Mouse (Mus musculus): ENCODE data around the gene Slc44a5. TPM values are rescaled to one million over a fixed set of nuclear protein-coding genes. Genes with fewer than 3 reads are reported as not detected.
"Not testable (repeated sequence)": the region's sequence is repeated elsewhere in the genome, so short reads cannot be mapped to it uniquely, and the experiment has no call there.

Slc44a5 gene
- polyA plus RNA-seq, 1 experiment, result 3.7 TPM

DNA sequence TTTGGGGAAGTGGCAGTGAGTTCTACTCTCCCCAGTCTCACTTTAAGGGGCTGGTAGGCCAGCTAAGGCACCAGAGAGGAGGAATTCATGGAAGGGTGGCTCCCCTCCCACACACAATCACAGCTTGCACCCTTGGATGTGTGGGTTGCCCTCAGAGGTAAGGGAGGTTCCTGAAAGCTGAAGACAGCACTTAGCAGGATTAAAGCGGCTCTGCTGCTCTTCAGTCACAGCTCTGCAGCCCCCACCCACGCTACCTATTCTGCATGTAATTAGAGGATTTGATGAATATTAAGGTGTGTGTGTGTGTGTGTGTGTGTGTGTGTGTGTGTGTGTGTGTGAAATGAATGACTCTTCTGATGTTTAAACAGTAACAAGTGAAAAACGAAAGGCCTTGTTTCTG is 163.3 kb downstream of the Slc44a5 start:
- Histone ChIP-seq H3K4me3 (ENCODE audit: control insufficient read depth, low read depth, low read length) (no peak overlapping the region), H3K27me3 (ENCODE audit: control insufficient read depth, insufficient read depth, low read length) (no peaks in the 10 kb centered on the region), H3K27ac (ENCODE audit: control insufficient read depth, insufficient read depth, low read depth, low read length) (no peak overlapping the region), H3K36me3 (ENCODE audit: control insufficient read depth, insufficient read depth, low read length) (no peaks in the 10 kb centered on the region), H3K4me1 (ENCODE audit: control insufficient read depth, insufficient read depth, low read length) (no peaks in the 10 kb centered on the region)
- TF ChIP-seq POLR2A (IDR thresholded peaks at IDR 0.05; ENCODE audit: control insufficient read depth, low read depth, low read length) (no peak), CTCF (IDR thresholded peaks at IDR 0.05; ENCODE audit: control insufficient read depth, insufficient read depth, insufficient replicate concordance, low read depth, low read length) (no peak)

- TF ChIP-seq POLR2A (IDR thresholded peaks at IDR 0.05; ENCODE audit: control insufficient read depth, low read depth, low read length) (no peak), CTCF (IDR thresholded peaks at IDR 0.05; ENCODE audit: control insufficient read depth, insufficient read depth, insufficient replicate concordance, low read depth, low read length) (no peak)
- H3K27me3 ChIP-seq (ENCODE audit: control insufficient read depth, insufficient read depth, low read length), result no peaks in the 10 kb centered on the region
- no peak overlapping the region for H3K4me3 ChIP-seq (ENCODE audit: control insufficient read depth, low read depth, low read length)
- no peak overlapping the region for H3K27ac ChIP-seq (ENCODE audit: control insufficient read depth, insufficient read depth, low read depth, low read length)
- H3K4me1 ChIP-seq (ENCODE audit: control insufficient read depth, insufficient read depth, low read length), result no peaks in the 10 kb centered on the region
- no peaks in the 10 kb centered on the region for H3K36me3 ChIP-seq (ENCODE audit: control insufficient read depth, insufficient read depth, low read length)
Measured at GRCm38 (mm10) chr3:154141346-154141745, 168.1 kb downstream of the Slc44a5 start.

GRCm38 (mm10) chr3:154142618-154143017 is 169.4 kb downstream of the Slc44a5 start:
- Histone ChIP-seq H3K27ac (ENCODE audit: control insufficient read depth, insufficient read depth, low read depth, low read length) (no peak overlapping the region), H3K4me3 (ENCODE audit: control insufficient read depth, low read depth, low read length) (no peak overlapping the region), H3K36me3 (ENCODE audit: control insufficient read depth, insufficient read depth, low read length) (no peaks in the 10 kb centered on the region), H3K4me1 (ENCODE audit: control insufficient read depth, insufficient read depth, low read length) (no peaks in the 10 kb centered on the region), H3K27me3 (ENCODE audit: control insufficient read depth, insufficient read depth, low read length) (no peaks in the 10 kb centered on the region)
- TF ChIP-seq POLR2A (IDR thresholded peaks at IDR 0.05; ENCODE audit: control insufficient read depth, low read depth, low read length) (no peak), CTCF (IDR thresholded peaks at IDR 0.05; ENCODE audit: control insufficient read depth, insufficient read depth, insufficient replicate concordance, low read depth, low read length) (no peak)

DNA sequence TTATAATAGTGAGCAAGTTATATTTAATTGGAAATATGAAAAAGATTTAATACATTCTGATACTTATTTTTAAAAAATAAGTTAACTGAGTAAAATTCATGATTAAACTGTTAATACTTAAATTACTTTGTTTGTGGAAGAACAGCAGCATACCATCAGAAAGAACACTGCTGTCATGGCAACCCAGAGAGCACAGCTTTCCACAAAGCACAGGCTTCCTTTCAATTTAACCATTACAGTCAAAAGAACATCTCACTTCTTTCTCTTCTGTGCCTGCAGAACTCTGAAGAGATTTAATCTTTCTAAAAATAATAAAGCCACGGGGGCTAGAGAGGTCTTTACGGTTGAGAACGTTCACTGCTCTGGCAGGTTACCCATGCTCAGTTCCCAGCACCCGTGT is 172.5 kb downstream of the Slc44a5 start:
- TF ChIP-seq POLR2A (IDR thresholded peaks at IDR 0.05; ENCODE audit: control insufficient read depth, low read depth, low read length), result no peak
- no peak for TF ChIP-seq CTCF (IDR thresholded peaks at IDR 0.05; ENCODE audit: control insufficient read depth, insufficient read depth, insufficient replicate concordance, low read depth, low read length)
- Histone ChIP-seq H3K36me3 (ENCODE audit: control insufficient read depth, insufficient read depth, low read length) (no peaks in the 10 kb centered on the region), H3K4me1 (ENCODE audit: control insufficient read depth, insufficient read depth, low read length) (no peaks in the 10 kb centered on the region), H3K27me3 (ENCODE audit: control insufficient read depth, insufficient read depth, low read length) (no peaks in the 10 kb centered on the region), H3K27ac (ENCODE audit: control insufficient read depth, insufficient read depth, low read depth, low read length) (no peak overlapping the region), H3K4me3 (ENCODE audit: control insufficient read depth, low read depth, low read length) (no peak overlapping the region)

- H3K4me3 ChIP-seq (ENCODE audit: control insufficient read depth, low read depth, low read length), result no peak overlapping the region
- H3K27ac ChIP-seq (ENCODE audit: control insufficient read depth, insufficient read depth, low read depth, low read length), result no peak overlapping the region
- H3K4me1 ChIP-seq (ENCODE audit: control insufficient read depth, insufficient read depth, low read length), result no peaks in the 10 kb centered on the region
- H3K27me3 ChIP-seq (ENCODE audit: control insufficient read depth, insufficient read depth, low read length), result no peaks in the 10 kb centered on the region
- no peaks in the 10 kb centered on the region for H3K36me3 ChIP-seq (ENCODE audit: control insufficient read depth, insufficient read depth, low read length)
- no peak for TF ChIP-seq POLR2A (IDR thresholded peaks at IDR 0.05; ENCODE audit: control insufficient read depth, low read depth, low read length)
- no peak for TF ChIP-seq CTCF (IDR thresholded peaks at IDR 0.05; ENCODE audit: control insufficient read depth, insufficient read depth, insufficient replicate concordance, low read depth, low read length)
Measured at GRCm38 (mm10) chr3:154149778-154150177, 176.5 kb downstream of the Slc44a5 start.

- H3K4me3 ChIP-seq (ENCODE audit: control insufficient read depth, low read depth, low read length); H3K36me3 ChIP-seq (ENCODE audit: control insufficient read depth, insufficient read depth, low read length); H3K4me1 ChIP-seq (ENCODE audit: control insufficient read depth, insufficient read depth, low read length); H3K27ac ChIP-seq (ENCODE audit: control insufficient read depth, insufficient read depth, low read depth, low read length); H3K27me3 ChIP-seq (ENCODE audit: control insufficient read depth, insufficient read depth, low read length): not testable (repeated sequence)
Measured at GRCm38 (mm10) chr3:154153541-154153940, 180.3 kb downstream of the Slc44a5 start.

DNA sequence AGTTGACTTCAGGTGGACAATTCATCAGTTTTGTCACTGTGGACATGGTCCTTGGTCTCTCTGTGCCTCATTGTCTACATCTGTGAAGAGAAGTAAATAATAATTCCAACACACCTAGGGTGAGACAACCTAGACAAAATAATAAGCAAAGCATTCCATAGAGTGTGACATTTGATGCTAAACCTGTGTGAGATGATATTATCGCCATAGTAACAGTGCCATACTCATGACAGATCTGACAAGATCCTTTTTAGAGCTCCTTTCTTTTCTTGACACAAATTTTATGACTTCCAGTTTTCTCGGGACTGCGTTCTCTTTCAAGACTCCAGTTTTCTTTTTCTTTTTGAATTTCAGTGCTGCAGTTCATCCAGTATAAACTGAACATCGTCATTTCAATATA is 192.6 kb downstream of the Slc44a5 start:
- Histone ChIP-seq H3K36me3 (ENCODE audit: control insufficient read depth, insufficient read depth, low read length) (no peaks in the 10 kb centered on the region), H3K4me3 (ENCODE audit: control insufficient read depth, low read depth, low read length) (no peak overlapping the region), H3K27me3 (ENCODE audit: control insufficient read depth, insufficient read depth, low read length) (no peaks in the 10 kb centered on the region), H3K27ac (ENCODE audit: control insufficient read depth, insufficient read depth, low read depth, low read length) (no peak overlapping the region), H3K4me1 (ENCODE audit: control insufficient read depth, insufficient read depth, low read length) (no peaks in the 10 kb centered on the region)
- TF ChIP-seq CTCF (IDR thresholded peaks at IDR 0.05; ENCODE audit: control insufficient read depth, insufficient read depth, insufficient replicate concordance, low read depth, low read length) (no peak), POLR2A (IDR thresholded peaks at IDR 0.05; ENCODE audit: control insufficient read depth, low read depth, low read length) (no peak)

- no peaks in the 10 kb centered on the region for H3K36me3 ChIP-seq (ENCODE audit: control insufficient read depth, insufficient read depth, low read length)
- no peak overlapping the region for H3K27ac ChIP-seq (ENCODE audit: control insufficient read depth, insufficient read depth, low read depth, low read length)
- no peak overlapping the region for H3K4me3 ChIP-seq (ENCODE audit: control insufficient read depth, low read depth, low read length)
- TF ChIP-seq POLR2A (IDR thresholded peaks at IDR 0.05; ENCODE audit: control insufficient read depth, low read depth, low read length), result no peak
- no peak for TF ChIP-seq CTCF (IDR thresholded peaks at IDR 0.05; ENCODE audit: control insufficient read depth, insufficient read depth, insufficient replicate concordance, low read depth, low read length)
- no peaks in the 10 kb centered on the region for H3K4me1 ChIP-seq (ENCODE audit: control insufficient read depth, insufficient read depth, low read length)
- H3K27me3 ChIP-seq (ENCODE audit: control insufficient read depth, insufficient read depth, low read length), result no peaks in the 10 kb centered on the region
Measured at GRCm38 (mm10) chr3:154171881-154172592, 198.8 kb downstream of the Slc44a5 start.
